Mouse (Mus musculus) megakaryocyte, embryonic 14.5 days (primary cell): ENCODE measurements around the gene Ilf2.

Source experiments
- FLI1 ChIP-seq: IDR thresholded peaks from 2 replicates; pipeline ENCODE4 v1.6.1; 2012; ENCODE audit warnings: low read length, inconsistent platforms, mixed read lengths
- GATA1 ChIP-seq: IDR thresholded peaks from 3 replicates; pipeline ENCODE4 v1.6.1; 2012; ENCODE audit warnings: mixed read lengths, low read length, inconsistent platforms, borderline replicate concordance

DNA sequence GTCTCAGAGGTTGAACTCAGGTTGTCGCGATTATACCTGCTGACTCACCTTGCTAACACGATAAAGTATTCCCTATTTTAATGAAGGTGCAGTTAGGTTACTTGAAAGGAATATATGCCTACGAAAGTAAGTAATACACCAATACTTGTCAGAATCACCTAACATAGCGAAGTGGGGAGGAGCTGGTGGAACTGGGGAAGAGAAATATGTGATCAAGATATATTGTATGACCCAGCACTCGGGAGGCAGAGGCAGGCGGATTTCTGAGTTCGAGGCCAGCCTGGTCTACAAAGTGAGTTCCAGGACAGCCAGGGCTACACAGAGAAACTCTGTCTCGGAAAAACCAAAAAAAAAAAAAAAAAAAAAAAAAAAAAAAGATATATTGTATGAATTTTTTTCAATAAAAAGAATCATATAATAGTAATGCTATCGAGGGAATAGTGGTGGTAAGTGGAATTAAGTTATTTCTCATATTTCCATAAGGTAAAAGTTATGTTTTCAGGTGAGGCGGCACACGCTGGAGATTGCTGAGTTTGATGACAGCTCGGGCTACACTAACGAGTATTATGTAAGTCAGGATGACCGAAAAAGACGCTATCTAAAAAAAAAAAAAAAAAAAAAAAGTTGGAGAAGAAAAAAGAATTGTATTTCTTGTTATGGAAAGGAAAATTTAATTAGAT is 635 bp upstream of the Ilf2 start:
- no peak for TF ChIP-seq GATA1
- TF ChIP-seq FLI1, result no peak
